Mouse (Mus musculus) cerebellum, adult 2 months (tissue): ENCODE data around the gene St6galnac5. TPM values are rescaled to one million over a fixed set of nuclear protein-coding genes. Genes with fewer than 3 reads are reported as not detected.

Source experiments
- DNase-seq, 2 experiments: peaks; one replicate each; pipeline ENCODE4 v3.0.0; 2021
- H3K27ac ChIP-seq: fragments of 200-500 bp; 2 replicates; pipeline ENCODE4 v1.5.1; 2012; ENCODE audit warnings: low read length, control low read depth, inconsistent platforms; ENCODE audit not compliant: insufficient read depth
- H3K27me3 ChIP-seq: fragments of 200-500 bp; 2 replicates; pipeline ENCODE4 v1.6.1; 2012; ENCODE audit warnings: inconsistent platforms, mild to moderate bottlenecking, low read length, moderate library complexity; ENCODE audit not compliant: control insufficient read depth, insufficient read depth
- H3K4me1 ChIP-seq: fragments of 200-500 bp; 2 replicates; pipeline ENCODE4 v1.6.1; 2011; ENCODE audit warnings: low read length; ENCODE audit not compliant: control insufficient read depth, insufficient read depth
- H3K4me3 ChIP-seq: fragments of 200-500 bp; replicated peaks from 2 replicates; pipeline ENCODE3; 2011; ENCODE audit warnings: mild to moderate bottlenecking, low read depth, low read length, control low read depth; ENCODE audit not compliant: insufficient read depth
- CTCF ChIP-seq: fragments of 200-500 bp; IDR thresholded peaks from 2 replicates; pipeline ENCODE4 v1.5.1; 2011; ENCODE audit warnings: low read depth, mild to moderate bottlenecking, control low read depth, low read length, moderate library complexity, borderline replicate concordance; ENCODE audit not compliant: insufficient read depth
- POLR2A ChIP-seq: fragments of 200-500 bp; IDR thresholded peaks from 2 replicates; pipeline ENCODE4 v1.6.1; 2011; ENCODE audit warnings: low read length, control low read depth, borderline replicate concordance; ENCODE audit not compliant: insufficient read depth
- WGBS: fragments of 180-500 bp; shearing (Covaris S2); methylation state at CpG from one replicate; pipeline ENCODE4 v1.1.7; 2018; 5-methylcytosine and 5-hydroxymethylcytosine counted together
- polyA plus RNA-seq: library from polyadenylated mRNA; depleted of rRNA; stranded (reverse); fragments of >200 nt; gene quantifications from 2 replicates; pipeline ENCODE4 v1.2.3, GENCODE M21; 2012

Gene St6galnac5
- polyA plus RNA-seq, 1 experiment = 4.5 TPM

GRCm38 (mm10) chr3:152958358-152959150 lies 23.5 kb downstream of the St6galnac5 start:
- 71% methylated on average over 11 of the region's 11 CpGs for WGBS
- H3K4me1 ChIP-seq = no peaks in the 10 kb centered on the region
- TF ChIP-seq POLR2A (no peak), CTCF (peak; percentile 75)

GRCm38 (mm10) chr3:152956771-152957170 lies 25.3 kb downstream of the St6galnac5 start:
- Histone ChIP-seq H3K27ac (no peak overlapping the region), H3K4me3 (no peak overlapping the region), H3K4me1 (no peaks in the 10 kb centered on the region), H3K27me3 (no peaks in the 10 kb centered on the region)
- WGBS = 89% methylated on average over 4 of the region's 4 CpGs
- DNase-seq = no peak
- TF ChIP-seq CTCF (no peak), POLR2A (no peak)

More at GRCm38 (mm10) chr3:152958358-152959150, 23.5 kb downstream of the St6galnac5 start:
- H3K4me3 ChIP-seq = no peak overlapping the region
- no peak overlapping the region for H3K27ac ChIP-seq
- no peaks in the 10 kb centered on the region for H3K27me3 ChIP-seq
- peak; percentile 45 to 50 for DNase-seq

- 91% methylated on average over 5 of the region's 5 CpGs for WGBS
- H3K27ac ChIP-seq = no peak overlapping the region
These were observed 26.0 kb downstream of the St6galnac5 start for GRCm38 (mm10) chr3:152956038-152956437.

GRCm38 (mm10) chr3:152951634-152952545 lies 30.2 kb downstream of the St6galnac5 start:
- no peak for DNase-seq
- TF ChIP-seq POLR2A (no peak), CTCF (no peak)
- Histone ChIP-seq H3K4me1 (no peaks in the 10 kb centered on the region), H3K27me3 (no peaks in the 10 kb centered on the region), H3K27ac (no peak overlapping the region), H3K4me3 (no peak overlapping the region)
- 88% methylated on average over 11 of the region's 11 CpGs for WGBS

More at GRCm38 (mm10) chr3:152956038-152956437, 26.0 kb downstream of the St6galnac5 start:
- H3K27me3 ChIP-seq = no peaks in the 10 kb centered on the region
- H3K4me3 ChIP-seq = no peak overlapping the region
- TF ChIP-seq POLR2A (no peak), CTCF (no peak)
- DNase-seq = no peak
- no peaks in the 10 kb centered on the region for H3K4me1 ChIP-seq

GRCm38 (mm10) chr3:152950914-152951313 lies 31.1 kb downstream of the St6galnac5 start:
- Histone ChIP-seq H3K4me3 (no peak overlapping the region), H3K4me1 (no peaks in the 10 kb centered on the region), H3K27me3 (no peaks in the 10 kb centered on the region), H3K27ac (no peak overlapping the region)
- TF ChIP-seq POLR2A (no peak), CTCF (no peak)
- DNase-seq = no peak
- WGBS = 90% methylated on average over 9 of the region's 9 CpGs

GRCm38 (mm10) chr3:152950299-152950698 lies 31.7 kb downstream of the St6galnac5 start:
- DNase-seq = no peak
- Histone ChIP-seq H3K4me3 (no peak overlapping the region), H3K27ac (no peak overlapping the region), H3K27me3 (no peaks in the 10 kb centered on the region), H3K4me1 (no peaks in the 10 kb centered on the region)
- TF ChIP-seq POLR2A (no peak), CTCF (no peak)
- WGBS = 96% methylated on average over 5 of the region's 5 CpGs

GRCm38 (mm10) chr3:152949233-152949777 lies 32.7 kb downstream of the St6galnac5 start:
- H3K27me3 ChIP-seq = no peaks in the 10 kb centered on the region
- no peak overlapping the region for H3K27ac ChIP-seq
- H3K4me3 ChIP-seq = no peak overlapping the region
- no peak for DNase-seq
- WGBS = 91% methylated on average over 15 of the region's 15 CpGs
- no peaks in the 10 kb centered on the region for H3K4me1 ChIP-seq
- no peak for TF ChIP-seq POLR2A
- no peak for TF ChIP-seq CTCF
